In the genomic region with DNA sequence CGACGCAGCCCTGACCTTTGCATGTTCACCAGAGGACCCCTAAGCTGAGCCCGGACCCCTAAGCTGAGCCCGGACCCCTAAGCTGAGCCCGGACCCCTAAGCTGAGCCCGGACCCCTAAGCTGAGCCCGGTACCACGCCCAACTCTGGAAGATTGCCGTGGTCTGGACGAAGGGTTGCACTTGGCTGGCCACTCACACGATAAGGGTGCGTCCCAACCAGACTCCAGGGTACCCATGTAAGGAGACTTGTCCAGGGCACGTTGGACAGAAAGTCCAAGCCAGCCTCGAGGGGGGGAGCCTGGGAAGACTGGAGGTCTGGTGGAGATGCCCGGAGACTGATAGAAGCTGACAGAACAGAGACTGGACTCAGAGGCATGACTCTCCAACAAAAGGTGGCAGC, we compare ENCODE assay signal across 7 mouse cellular contexts. TPM values are rescaled to one million over a fixed set of nuclear protein-coding genes. Genes with fewer than 3 reads are reported as not detected.
DNase-seq lines count a peak whose midpoint lies in the region; ATAC-seq and TF ChIP-seq lines count a peak whose summit lies in the region.

No protein-coding gene starts in this region.

- H3K36me3 ChIP-seq in C2C12 (ENCODE audit: control insufficient read depth, insufficient read depth) (peaks cover 12% of the 10 kb centered on the region), ES-E14 (ENCODE audit: control insufficient read depth, insufficient read depth, low read length, poor library complexity, severe bottlenecking) (no peaks in the 10 kb centered on the region)
- no peaks in the 10 kb centered on the region for H3K36me3 ChIP-seq in heart, embryonic 12.5 days
- H3K36me3 ChIP-seq in liver, postnatal 0 days (replicated peaks; ENCODE audit: insufficient read depth, low read length): no peaks in the 10 kb centered on the region

- H3K4me1 ChIP-seq in ES-E14 (ENCODE audit: control insufficient read depth in 2 of 2, insufficient read depth in 2 of 2, low read length in 2 of 2, poor library complexity in 1 of 2): no peaks in the 10 kb centered on the region
- H3K4me1 ChIP-seq in heart, embryonic 12.5 days (replicated peaks): peaks cover 24% of the 10 kb centered on the region
- peaks cover 24% of the 10 kb centered on the region for H3K4me1 ChIP-seq in liver, postnatal 0 days (ENCODE audit: insufficient read depth)

- H3K79me2 ChIP-seq in C2C12 (ENCODE audit: control insufficient read depth, insufficient read depth): peaks cover 56% of the 10 kb centered on the region

- ATAC-seq in heart, embryonic 12.5 days (ENCODE audit: insufficient number of reproducible peaks, low FRiP score): no peak
- ATAC-seq in liver, postnatal 0 days: no peak
- no peak for ATAC-seq in megakaryocyte, adult 5-6 weeks (ENCODE audit: poor library complexity, severe bottlenecking)
- no peak for ATAC-seq in erythroid progenitor cell, adult 5-6 weeks (replicated peaks; ENCODE audit: low FRiP score, poor library complexity, severe bottlenecking)

- H3K4me3 ChIP-seq in C2C12 (ENCODE audit: insufficient read depth, poor library complexity, severe bottlenecking): peak overlapping the region; percentile 57
- peak overlapping the region; percentile 78 to 79; a peak in 2 of 4 replicates for H3K4me3 ChIP-seq in ES-E14 (ENCODE audit: insufficient read depth in 1 of 2, low read depth in 1 of 2, low read length in 2 of 2, poor library complexity in 1 of 2, severe bottlenecking in 1 of 2)
- peak overlapping the region; percentile 61 for H3K4me3 ChIP-seq in heart, embryonic 12.5 days
- peak overlapping the region; percentile 55 for H3K4me3 ChIP-seq in liver, postnatal 0 days (ENCODE audit: low read depth, low read length)

- TF ChIP-seq CTCF in C2C12 (IDR thresholded peaks at IDR 0.05; ENCODE audit: control insufficient read depth, insufficient read depth, insufficient read length): no peak
- no peak for TF ChIP-seq CTCF in liver, postnatal 0 days (IDR thresholded peaks at IDR 0.05; ENCODE audit: low read depth)

- TF ChIP-seq EP300 in liver, postnatal 0 days (IDR thresholded peaks at IDR 0.05; ENCODE audit: low read depth): no peak

- in situ Hi-C loops in ES-E14 (cut with MboI; ENCODE audit: low sequenced_read_pairs in 2 of 2, unreplicated experiment in 2 of 2): no loop called here

- no peaks in the 10 kb centered on the region for H3K9me3 ChIP-seq in ES-E14 (ENCODE audit: control insufficient read depth, insufficient read depth, low read depth, low read length)
- H3K9me3 ChIP-seq in heart, embryonic 12.5 days (replicated peaks): no peaks in the 10 kb centered on the region
- H3K9me3 ChIP-seq in liver, postnatal 0 days (ENCODE audit: low read length): no peaks in the 10 kb centered on the region

- H3K9ac ChIP-seq in ES-E14 (ENCODE audit: insufficient read depth, low read depth, low read length, poor library complexity, severe bottlenecking): no peak overlapping the region
- peak overlapping the region; percentile 74; the same call in 1 of the 2 replicates for H3K9ac ChIP-seq in heart, embryonic 12.5 days
- H3K9ac ChIP-seq in liver, postnatal 0 days (replicated peaks): peak overlapping the region; percentile 66; the same call in 1 of the 2 replicates

- no peaks in the 10 kb centered on the region for H3K27me3 ChIP-seq in C2C12 (ENCODE audit: control insufficient read depth, insufficient read depth, insufficient read length)
- H3K27me3 ChIP-seq in heart, embryonic 12.5 days (replicated peaks): peaks cover 22% of the 10 kb centered on the region
- H3K27me3 ChIP-seq in liver, postnatal 0 days (ENCODE audit: insufficient read depth, low read length): peaks cover 46% of the 10 kb centered on the region

- WGBS in heart, embryonic 12.5 days: 20% methylated on average over 15 of the region's 15 CpGs
- WGBS in liver, postnatal 0 days (ENCODE audit: insufficient replicate concordance): 24% methylated on average over 15 of the region's 15 CpGs

- H3K4me2 ChIP-seq in heart, embryonic 12.5 days: peak overlapping the region; percentile 97
- peak overlapping the region; percentile 97 for H3K4me2 ChIP-seq in liver, postnatal 0 days (ENCODE audit: low read depth, low read length)

- H3K79me3 ChIP-seq in C2C12 (ENCODE audit: low read depth): peaks cover 25% of the 10 kb centered on the region

- no peak overlapping the region for H3K27ac ChIP-seq in ES-E14 (ENCODE audit: insufficient read depth, low read depth, low read length, poor library complexity, severe bottlenecking)
- H3K27ac ChIP-seq in heart, embryonic 12.5 days (ENCODE audit: poor library complexity, severe bottlenecking): no peak overlapping the region
- no peak overlapping the region for H3K27ac ChIP-seq in liver, postnatal 0 days (ENCODE audit: low read depth)

- peak overlapping the region; percentile 84 for H3ac ChIP-seq in C2C12 (ENCODE audit: control insufficient read depth, insufficient read length, low read depth)

- DNase-seq in ES-E14 (ENCODE audit: low read depth, low spot score): no peak
- no peak for DNase-seq in liver, postnatal 0 days
- DNase-seq in adrenal gland, postnatal 14 days: no peak

TF ChIP-seq in C2C12, 6 proteins besides CTCF, POLR2A, EP300 and RAD21:
- TF ChIP-seq USF1 (IDR thresholded peaks at IDR 0.05; ENCODE audit: low read depth) (no peak), MYOD1 (IDR thresholded peaks at IDR 0.05; ENCODE audit: control insufficient read depth, insufficient read length, low read depth) (no peak)

TF ChIP-seq in ES-E14, 5 proteins besides CTCF, POLR2A, EP300 and RAD21:
- TF ChIP-seq ZNF384 (IDR thresholded peaks at IDR 0.05; ENCODE audit: low read depth, low read length): no peak
- no peak for TF ChIP-seq MAFK (IDR thresholded peaks at IDR 0.05; ENCODE audit: insufficient read depth, low read depth, low read length)
- no peak for TF ChIP-seq ZC3H11A (IDR thresholded peaks at IDR 0.05; ENCODE audit: borderline replicate concordance, low read depth, low read length)
- TF ChIP-seq HCFC1 (IDR thresholded peaks at IDR 0.05; ENCODE audit: borderline replicate concordance, insufficient read depth, low read length): no peak
- TF ChIP-seq CHD2 (IDR thresholded peaks at IDR 0.05; ENCODE audit: low read depth, low read length): no peak

RNA-seq across cellular contexts. Expression of a gene that starts 5.2 kb away (rescaled TPM):
- polyA plus RNA-seq in C2C12 (2012; fragmentation: generic; extraction: Trizol): 21.5 TPM
- total RNA-seq in ES-E14 (2012; rRNA removed): 1.1 and 2.0 TPM in 2 replicates
- 2.1 and 3.4 TPM in 2 replicates for polyA plus RNA-seq in heart, embryonic 12.5 days (2016; fragmentation: Nextera tagmentation; extraction: Ambion mirVana)
- polyA plus RNA-seq in liver, postnatal 0 days (2015; fragmentation: Nextera tagmentation; extraction: Ambion mirVana): 0.67 and 1.1 TPM in 2 replicates
- not detected in 2 replicates for total RNA-seq in megakaryocyte, adult 5-6 weeks (2015)
- not detected in 2 replicates for total RNA-seq in megakaryocyte, adult 5-6 weeks (2017)
- total RNA-seq in adrenal gland, postnatal 14 days (2021): 4.1 and 4.3 TPM in 2 replicates
- total RNA-seq in erythroid progenitor cell, adult 5-6 weeks (2015; ENCODE audit: low replicate concordance): 0.84 TPM in 1 of 2 replicates, not detected in the other
- total RNA-seq in erythroid progenitor cell, adult 5-6 weeks (2017; ENCODE audit: low replicate concordance): 0.13 TPM in 1 of 2 replicates, not detected in the other

RNA-seq across cellular contexts. Expression of a gene that starts 21.5 kb away (rescaled TPM):
- 7.5 TPM for polyA plus RNA-seq in C2C12 (2012; fragmentation: generic; extraction: Trizol)
- 51.3 and 68.1 TPM in 2 replicates for total RNA-seq in ES-E14 (2012; rRNA removed)
- polyA plus RNA-seq in heart, embryonic 12.5 days (2016; fragmentation: Nextera tagmentation; extraction: Ambion mirVana): 8.4 and 9.2 TPM in 2 replicates
- polyA plus RNA-seq in liver, postnatal 0 days (2015; fragmentation: Nextera tagmentation; extraction: Ambion mirVana): 1.3 and 1.6 TPM in 2 replicates
- 3.6 and 5.9 TPM in 2 replicates for total RNA-seq in megakaryocyte, adult 5-6 weeks (2015)
- 3.6 and 5.0 TPM in 2 replicates for total RNA-seq in megakaryocyte, adult 5-6 weeks (2017)
- total RNA-seq in adrenal gland, postnatal 14 days (2021): 16.4 and 17.0 TPM in 2 replicates
- total RNA-seq in erythroid progenitor cell, adult 5-6 weeks (2015; ENCODE audit: low replicate concordance): 1.4 and 1.7 TPM in 2 replicates
- 1.2 and 1.3 TPM in 2 replicates for total RNA-seq in erythroid progenitor cell, adult 5-6 weeks (2017; ENCODE audit: low replicate concordance)
